ENCODE assay signal across 16 mouse cellular contexts in the genomic region with DNA sequence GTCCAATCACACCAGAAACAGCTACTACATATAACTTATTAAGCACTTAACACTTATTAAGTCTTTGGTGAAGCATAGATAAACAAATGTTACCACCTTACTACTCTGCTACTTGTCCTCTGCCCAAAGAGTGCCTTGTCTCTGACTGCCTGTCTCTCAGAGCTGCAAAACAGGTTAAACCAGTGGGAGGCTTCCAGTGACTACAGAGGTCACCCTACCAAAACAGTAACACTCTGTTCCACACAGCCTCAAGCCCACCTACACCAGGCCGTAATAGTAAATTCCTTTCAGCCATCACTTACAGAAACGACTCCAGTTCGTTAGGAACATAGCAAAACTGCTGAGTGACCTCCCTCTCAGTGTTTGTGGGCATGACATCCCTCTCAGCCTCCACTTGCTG.
DNase-seq lines count a peak whose midpoint lies in the region; ATAC-seq lines count a peak whose summit lies in the region.
"Had no signal": no experiment of that assay in that cellular context is flagged by ENCODE, and none has a peak within 500 bp of the region (broad histone marks: within the 10 kb centered on the region; RNA-seq: fewer than 3 reads in every experiment).

No protein-coding gene starts in this region.

- no peak for DNase-seq in heart, adult 8-10 months (ENCODE audit: low spot score)
- DNase-seq in liver, embryonic 11.5 days (ENCODE audit: low spot score): peak; percentile 19
- peak; percentile 14 for DNase-seq in lung, postnatal 25 days (ENCODE audit: low spot score)
- DNase-seq: adrenal gland, adult 8-10 months; cerebellum, adult 18-20 months; liver, postnatal 0 days; retina, postnatal 1 day; thymus, postnatal 14 days had no signal

- H3K27ac ChIP-seq in heart, embryonic 14.5 days (replicated peaks in 1 of 2; ENCODE audit: control insufficient read depth in 1 of 2, insufficient read depth in 1 of 2, low read depth in 2 of 2, low read length in 2 of 2): peak overlapping the region; percentile 42 to 91
- no peak overlapping the region for H3K27ac ChIP-seq in liver, embryonic 11.5 days (ENCODE audit: low read depth, low read length)
- H3K27ac ChIP-seq in liver, embryonic 12.5 days: no peak overlapping the region
- peak overlapping the region; percentile 96 for H3K27ac ChIP-seq in heart, embryonic 16.5 days (ENCODE audit: low read length)
- H3K27ac ChIP-seq: forebrain, embryonic 13.5 days; limb, embryonic 13.5 days; midbrain, embryonic 10.5 days had no signal

- WGBS in heart, embryonic 14.5 days: 44% methylated on average over 3 of the region's 3 CpGs
- WGBS in liver, embryonic 11.5 days: 73% methylated on average over 3 of the region's 3 CpGs
- WGBS in liver, embryonic 12.5 days (ENCODE audit: insufficient replicate concordance): 69% methylated on average over 3 of the region's 3 CpGs
- 38% methylated on average over 3 of the region's 3 CpGs for WGBS in heart, embryonic 16.5 days

- no peak overlapping the region for H3K9ac ChIP-seq in heart, embryonic 14.5 days (ENCODE audit: low read length)
- H3K9ac ChIP-seq in liver, embryonic 11.5 days (ENCODE audit: low read depth, low read length): no peak overlapping the region
- no peak overlapping the region for H3K9ac ChIP-seq in liver, embryonic 12.5 days
- no peak overlapping the region for H3K9ac ChIP-seq in heart, embryonic 16.5 days (ENCODE audit: low read length)
- H3K9ac ChIP-seq: forebrain, embryonic 13.5 days; limb, embryonic 13.5 days; liver, postnatal 0 days had no signal

- no peaks in the 10 kb centered on the region for H3K9me3 ChIP-seq in heart, embryonic 14.5 days (ENCODE audit: control insufficient read depth, low read length)
- H3K9me3 ChIP-seq in liver, embryonic 11.5 days (ENCODE audit: control insufficient read depth, low read length): no peaks in the 10 kb centered on the region
- H3K9me3 ChIP-seq in liver, embryonic 12.5 days (replicated peaks): no peaks in the 10 kb centered on the region
- no peaks in the 10 kb centered on the region for H3K9me3 ChIP-seq in heart, embryonic 16.5 days (replicated peaks; ENCODE audit: control insufficient read depth, low read length)
- H3K9me3 ChIP-seq: forebrain, embryonic 13.5 days; limb, embryonic 13.5 days; midbrain, embryonic 10.5 days had no signal

- H3K27me3 ChIP-seq in heart, embryonic 14.5 days (ENCODE audit: control insufficient read depth, insufficient read depth, low read length): no peaks in the 10 kb centered on the region
- no peaks in the 10 kb centered on the region for H3K27me3 ChIP-seq in liver, embryonic 11.5 days (replicated peaks; ENCODE audit: control insufficient read depth, insufficient read depth, low read length)
- H3K27me3 ChIP-seq in liver, embryonic 12.5 days (replicated peaks): no peaks in the 10 kb centered on the region
- H3K27me3 ChIP-seq in heart, embryonic 16.5 days (ENCODE audit: control insufficient read depth, insufficient read depth, low read length): no peaks in the 10 kb centered on the region
- H3K27me3 ChIP-seq: forebrain, embryonic 13.5 days; limb, embryonic 13.5 days had no signal

- H3K36me3 ChIP-seq in heart, embryonic 14.5 days (ENCODE audit: control insufficient read depth, insufficient read depth, low read length): no peaks in the 10 kb centered on the region
- no peaks in the 10 kb centered on the region for H3K36me3 ChIP-seq in liver, embryonic 11.5 days (ENCODE audit: control insufficient read depth, insufficient read depth, low read length)
- no peaks in the 10 kb centered on the region for H3K36me3 ChIP-seq in liver, embryonic 12.5 days
- peaks cover 4% of the 10 kb centered on the region; the same call in 1 of the 2 replicates for H3K36me3 ChIP-seq in heart, embryonic 16.5 days (ENCODE audit: control insufficient read depth, insufficient read depth)
- H3K36me3 ChIP-seq: limb, embryonic 13.5 days; midbrain, embryonic 10.5 days had no signal

- peaks cover 21 to 59% of the 10 kb centered on the region in 2 experiments for H3K4me1 ChIP-seq in heart, embryonic 14.5 days (ENCODE audit: control insufficient read depth in 2 of 2, insufficient read depth in 2 of 2, low read length in 2 of 2)
- no peaks in the 10 kb centered on the region for H3K4me1 ChIP-seq in liver, embryonic 11.5 days (replicated peaks; ENCODE audit: control insufficient read depth, insufficient read depth, low read length)
- H3K4me1 ChIP-seq in liver, embryonic 12.5 days: no peaks in the 10 kb centered on the region; the same call in 1 of the 2 replicates
- peaks cover 53% of the 10 kb centered on the region for H3K4me1 ChIP-seq in heart, embryonic 16.5 days (ENCODE audit: control insufficient read depth, insufficient read depth, low read length)
- H3K4me1 ChIP-seq: forebrain, embryonic 13.5 days; midbrain, embryonic 10.5 days had no signal

- H3K4me2 ChIP-seq in heart, embryonic 14.5 days (ENCODE audit: low read length): no peak overlapping the region
- H3K4me2 ChIP-seq in liver, embryonic 11.5 days: no peak overlapping the region
- H3K4me2 ChIP-seq in liver, embryonic 12.5 days: no peak overlapping the region
- H3K4me2 ChIP-seq in heart, embryonic 16.5 days (ENCODE audit: low read depth, low read length): no peak overlapping the region
- H3K4me2 ChIP-seq: forebrain, embryonic 13.5 days; limb, embryonic 13.5 days had no signal

- H3K4me3 ChIP-seq in heart, embryonic 14.5 days (ENCODE audit: control insufficient read depth in 1 of 2, insufficient read depth in 1 of 2, low read depth in 1 of 2, low read length in 2 of 2): no peak overlapping the region
- no peak overlapping the region for H3K4me3 ChIP-seq in liver, embryonic 11.5 days (ENCODE audit: low read depth, low read length)
- H3K4me3 ChIP-seq in liver, embryonic 12.5 days: no peak overlapping the region
- H3K4me3 ChIP-seq in heart, embryonic 16.5 days (ENCODE audit: low read length): no peak overlapping the region
- H3K4me3 ChIP-seq: forebrain, embryonic 13.5 days; limb, embryonic 13.5 days; midbrain, embryonic 10.5 days had no signal

- ATAC-seq in heart, embryonic 14.5 days (ENCODE audit: insufficient number of reproducible peaks, insufficient read depth, low FRiP score, low read depth): no peak
- no peak for ATAC-seq in liver, embryonic 11.5 days (replicated peaks; ENCODE audit: low FRiP score)
- no peak for ATAC-seq in liver, embryonic 12.5 days
- ATAC-seq in heart, embryonic 16.5 days (replicated peaks; ENCODE audit: extremely low read depth, insufficient read depth, low FRiP score): no peak
- ATAC-seq in erythroblast, adult 5-6 weeks (replicated peaks; ENCODE audit: low FRiP score, poor library complexity, severe bottlenecking): no peak
- ATAC-seq: CD4-positive, CD25-positive, alpha-beta regulatory T cell, adult 4 months; forebrain, embryonic 13.5 days; liver, postnatal 0 days had no signal

Comparison
In these comparisons a context has a peak if more than half of its experiments do, and no peak if none do; other contexts are left out.
1. H3K27ac ChIP-seq: peak in heart, embryonic 14.5 days (2 of 2) and heart, embryonic 16.5 days (single experiment); none in liver, embryonic 11.5 days (single experiment) and liver, embryonic 12.5 days (single experiment).